Mouse (Mus musculus) lung, embryonic 14.5 days (tissue): ENCODE measurements at regions not wholly inside any gene's neighbourhood (a gene's known extent, or its start where the extent isn't known, plus 50 kb on each side); places are given as distances from the start of the nearest gene placed in this dataset.

ENCODE experiments used
- ATAC-seq: fragments of 200-750 bp; cut with Nextera tagmentation; 2 replicates; pipeline ENCODE4 v1.8.0; 2017; ENCODE audit warnings: mild to moderate bottlenecking, moderate TSS enrichment, moderate library complexity; ENCODE audit not compliant: insufficient read depth
- DNase-seq: peaks from one replicate; pipeline ENCODE4 v3.0.0-alpha.2; 2015
- H3K27ac ChIP-seq: fragments of 300-500 bp; sonication (generic); 2 replicates; pipeline ENCODE4 v1.5.1; 2014; ENCODE audit warnings: low read depth, mild to moderate bottlenecking, moderate library complexity
- H3K27me3 ChIP-seq: fragments of 300-500 bp; sonication (generic); 2 replicates; pipeline ENCODE4 v1.6.1; 2014; ENCODE audit warnings: low read length, control low read depth; ENCODE audit not compliant: insufficient read depth
- H3K36me3 ChIP-seq: fragments of 300-500 bp; sonication (generic); 2 replicates; pipeline ENCODE4 v1.6.1; 2014; ENCODE audit warnings: control low read depth; ENCODE audit not compliant: insufficient read depth
- H3K4me1 ChIP-seq: fragments of 300-500 bp; sonication (generic); 2 replicates; pipeline ENCODE4 v1.6.1; 2014; ENCODE audit warnings: antibody characterized with exemption, control low read depth; ENCODE audit not compliant: insufficient read depth
- H3K4me2 ChIP-seq: fragments of 300-500 bp; sonication (generic); 2 replicates; pipeline ENCODE4 v1.6.1; 2014; ENCODE audit warnings: mild to moderate bottlenecking
- H3K4me3 ChIP-seq: fragments of 300-500 bp; sonication (generic); 2 replicates; pipeline ENCODE4 v1.5.1; 2014; ENCODE audit warnings: low read depth, low read length
- H3K9ac ChIP-seq: fragments of 300-500 bp; sonication (generic); 2 replicates; pipeline ENCODE4 v1.6.1; 2014
- H3K9me3 ChIP-seq: fragments of 300-500 bp; sonication (generic); 2 replicates; pipeline ENCODE4 v1.6.1; 2016; ENCODE audit warnings: low read depth, low read length, control low read depth
- CTCF ChIP-seq: IDR thresholded peaks from 2 replicates; pipeline ENCODE4 v1.5.1; 2016; ENCODE audit warnings: antibody characterized with exemption, low read depth
- WGBS: fragments of 180-500 bp; shearing (Covaris S2); extraction: QIAGEN DNeasy Blood & Tissue Kit; methylation state at CpG from one replicate; pipeline ENCODE4 v1.1.7; 2014; 5-methylcytosine and 5-hydroxymethylcytosine counted together

DNA sequence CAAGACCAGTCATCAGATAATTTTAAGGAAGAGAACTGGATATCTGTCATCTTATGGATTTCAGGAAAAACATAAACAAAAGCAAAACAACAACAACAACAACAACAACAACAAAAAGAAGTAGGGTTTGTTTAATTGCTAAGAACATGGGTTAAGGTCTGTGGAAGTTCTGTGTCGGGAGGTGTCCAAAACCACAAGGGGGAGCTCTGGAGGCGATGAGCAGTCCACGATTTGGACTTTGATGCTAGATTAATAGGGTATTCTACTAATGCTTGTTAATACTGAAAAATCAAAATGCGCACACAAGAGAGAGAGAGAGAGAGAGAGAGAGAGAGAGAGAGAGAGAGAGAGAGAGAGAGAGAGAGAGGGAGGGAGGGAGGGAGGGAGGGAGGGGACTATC is 692.0 kb upstream of the Car10 start:
- H3K36me3 ChIP-seq: no peaks in the 10 kb centered on the region
- peak; percentile 67 for DNase-seq
- 6% methylated on average over 4 of the region's 4 CpGs for WGBS

GRCm38 (mm10) chr11:92451372-92451771 is 646.5 kb upstream of the Car10 start:
- ATAC-seq: no peak

More for the DNA sequence above, 692.0 kb upstream of the Car10 start:
- H3K27me3 ChIP-seq: no peaks in the 10 kb centered on the region
- H3K4me3 ChIP-seq: no peak overlapping the region
- H3K4me2 ChIP-seq: no peak overlapping the region
- no peaks in the 10 kb centered on the region for H3K4me1 ChIP-seq
- ATAC-seq: no peak
- no peak overlapping the region for H3K27ac ChIP-seq
- H3K9ac ChIP-seq: no peak overlapping the region
- TF ChIP-seq CTCF: peak; percentile 61
- H3K9me3 ChIP-seq: no peaks in the 10 kb centered on the region

DNA sequence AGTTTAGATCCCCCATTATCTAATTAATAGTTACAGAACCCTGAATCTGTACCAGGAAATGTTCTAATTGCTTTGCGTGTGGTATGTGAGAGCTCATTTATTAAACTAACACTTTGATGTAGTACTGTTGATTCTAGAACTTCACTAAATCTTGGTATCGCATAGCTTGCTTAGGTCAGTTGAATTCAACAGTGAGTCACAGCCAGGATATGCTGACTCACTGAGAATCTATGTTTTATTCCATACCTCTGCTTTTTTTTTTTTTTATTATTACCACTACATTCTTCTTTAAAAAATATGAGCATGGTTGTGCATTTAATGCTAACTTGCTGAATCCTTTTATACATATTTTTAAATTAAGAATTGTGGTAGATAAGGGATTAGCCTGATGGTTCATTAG is 602.5 kb upstream of the Car10 start:
- no peaks in the 10 kb centered on the region for H3K36me3 ChIP-seq
- DNase-seq (no peak), ATAC-seq (no peak)
- no peak overlapping the region for H3K4me3 ChIP-seq
- no peak overlapping the region for H3K27ac ChIP-seq
- H3K27me3 ChIP-seq: no peaks in the 10 kb centered on the region
- no peak overlapping the region for H3K4me2 ChIP-seq
- no peak overlapping the region for H3K9ac ChIP-seq
- no peak for TF ChIP-seq CTCF
- H3K4me1 ChIP-seq: no peaks in the 10 kb centered on the region
- H3K9me3 ChIP-seq: no peaks in the 10 kb centered on the region
- 60% methylated on average over 2 of the region's 2 CpGs for WGBS

More at GRCm38 (mm10) chr11:92451372-92451771, 646.5 kb upstream of the Car10 start:
- no peaks in the 10 kb centered on the region for H3K36me3 ChIP-seq
- 72% methylated on average over 2 of the region's 2 CpGs for WGBS
- H3K9ac ChIP-seq: no peak overlapping the region
- no peak overlapping the region for H3K4me2 ChIP-seq
- DNase-seq: no peak
- H3K27me3 ChIP-seq: no peaks in the 10 kb centered on the region
- no peak for TF ChIP-seq CTCF
- H3K27ac ChIP-seq: no peak overlapping the region
- no peak overlapping the region for H3K4me3 ChIP-seq
- H3K9me3 ChIP-seq: no peaks in the 10 kb centered on the region
- no peaks in the 10 kb centered on the region for H3K4me1 ChIP-seq
